Mouse (Mus musculus) testis, adult 2 months (tissue): ENCODE measurements around the gene Tbc1d25.

Experiments used
- CTCF ChIP-seq: fragments of 200-500 bp; IDR thresholded peaks from 2 replicates; pipeline ENCODE4 v1.5.1; 2012; ENCODE audit warnings: low read depth, mild to moderate bottlenecking, inconsistent platforms, low read length, moderate library complexity; ENCODE audit not compliant: control insufficient read depth, insufficient read depth, insufficient replicate concordance
- POLR2A ChIP-seq: fragments of 200-500 bp; IDR thresholded peaks from 2 replicates; pipeline ENCODE4 v1.6.1; 2012; ENCODE audit warnings: low read depth, mild to moderate bottlenecking, inconsistent platforms, low read length, moderate library complexity; ENCODE audit not compliant: control insufficient read depth

GRCm38 (mm10) chrX:8125235-8125634, 50.7 kb downstream of the Tbc1d25 start:
- no peak for TF ChIP-seq CTCF
- TF ChIP-seq POLR2A = no peak
